In the genomic region with DNA sequence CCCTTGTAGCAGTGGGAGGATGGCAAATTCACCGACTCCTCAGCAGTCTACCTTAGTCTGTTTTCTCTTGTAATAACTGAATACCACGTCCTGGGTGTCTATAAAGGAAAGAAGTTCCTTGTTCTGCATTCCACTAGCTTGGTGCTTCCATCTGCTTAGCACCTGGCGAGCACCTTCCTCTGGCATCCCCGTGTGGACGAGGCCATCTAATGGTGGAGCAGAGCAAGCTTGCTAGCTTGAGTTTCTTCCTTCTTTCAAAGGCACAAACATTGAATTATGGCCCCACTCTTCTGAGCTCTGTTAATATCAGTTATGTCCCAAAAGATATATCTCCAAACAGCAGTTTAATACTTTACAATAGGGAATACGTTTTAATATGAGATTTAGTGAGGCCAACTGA, we compare ENCODE assay signal across 17 mouse cellular contexts.
"Had no signal": no experiment of that assay in that cellular context is flagged by ENCODE, and none has a peak within 500 bp of the region (broad histone marks: within the 10 kb centered on the region; RNA-seq: fewer than 3 reads in every experiment).

No protein-coding gene starts in this region.

- H3K4me1 ChIP-seq: liver, embryonic 13.5 days; midbrain, embryonic 15.5 days; neural tube, embryonic 12.5 days; stomach, embryonic 15.5 days had no signal

- H3K27me3 ChIP-seq: liver, embryonic 13.5 days; midbrain, embryonic 15.5 days; neural tube, embryonic 12.5 days; stomach, embryonic 15.5 days had no signal

- H3K27ac ChIP-seq: liver, embryonic 13.5 days; midbrain, embryonic 15.5 days; neural tube, embryonic 12.5 days; stomach, embryonic 15.5 days had no signal

- H3K36me3 ChIP-seq: liver, embryonic 13.5 days; midbrain, embryonic 15.5 days; neural tube, embryonic 12.5 days; stomach, embryonic 15.5 days had no signal

- H3K4me2 ChIP-seq: liver, embryonic 13.5 days; midbrain, embryonic 11.5 days; midbrain, embryonic 15.5 days; neural tube, embryonic 12.5 days; stomach, embryonic 15.5 days had no signal

- H3K9me3 ChIP-seq: liver, embryonic 13.5 days; midbrain, embryonic 15.5 days; stomach, embryonic 15.5 days had no signal

- H3K9ac ChIP-seq: liver, embryonic 13.5 days; midbrain, embryonic 15.5 days; neural tube, embryonic 12.5 days; stomach, embryonic 15.5 days had no signal

- H3K4me3 ChIP-seq: liver, embryonic 13.5 days; midbrain, embryonic 15.5 days; neural tube, embryonic 12.5 days; stomach, embryonic 15.5 days had no signal

- DNase-seq: kidney, adult 2 months; kidney, postnatal 14 days; kidney, postnatal 4 days; layer of hippocampus, adult 9-11 months; liver, embryonic 13.5 days; lung, adult 2 months; lung, postnatal 14 days; lung, postnatal 4 days; retina, postnatal 1 day; right cerebral cortex, postnatal 25 days; spleen, adult 18-20 months; thymus, postnatal 25 days had no signal

- ATAC-seq: intestine, postnatal 0 days; midbrain, embryonic 15.5 days had no signal
